Mouse (Mus musculus) lung, postnatal 4 days (tissue): ENCODE data around the gene Clic4.
"Not testable (repeated sequence)": the region's sequence is repeated elsewhere in the genome, so short reads cannot be mapped to it uniquely, and the experiment has no call there.

ENCODE experiments used
- DNase-seq, 2 experiments: peaks; one replicate each; pipeline ENCODE4 v3.0.0; 2021

Clic4 gene

GRCm38 (mm10) chr4:135230661-135231060, 42.0 kb downstream of the Clic4 start:
- DNase-seq = no peak

GRCm38 (mm10) chr4:135229871-135230270, 42.7 kb downstream of the Clic4 start:
- no peak for DNase-seq

- no peak for DNase-seq
Observed at GRCm38 (mm10) chr4:135228136-135228535, 44.5 kb downstream of the Clic4 start.

- DNase-seq = no peak
Observed at GRCm38 (mm10) chr4:135226008-135226667, 46.5 kb downstream of the Clic4 start.

GRCm38 (mm10) chr4:135223808-135224207, 48.8 kb downstream of the Clic4 start:
- DNase-seq = no peak

GRCm38 (mm10) chr4:135221632-135222407, 50.8 kb downstream of the Clic4 start:
- DNase-seq = peak; percentile 36 to 57

GRCm38 (mm10) chr4:135220641-135221040, 52.0 kb downstream of the Clic4 start:
- no peak for DNase-seq

GRCm38 (mm10) chr4:135219652-135220051, 53.0 kb downstream of the Clic4 start:
- DNase-seq = peak; percentile 74 to 85

GRCm38 (mm10) chr4:135209846-135210245, 62.8 kb downstream of the Clic4 start:
- no peak for DNase-seq

GRCm38 (mm10) chr4:135205711-135206600, 66.7 kb downstream of the Clic4 start:
- peak; percentile 92 to 93 for DNase-seq

- DNase-seq = no peak
Observed at GRCm38 (mm10) chr4:135205254-135205653, 67.4 kb downstream of the Clic4 start.

- DNase-seq = no peak
Observed at GRCm38 (mm10) chr4:135204666-135205065, 67.9 kb downstream of the Clic4 start.

- DNase-seq = no peak
Observed at GRCm38 (mm10) chr4:135203806-135204560, 68.6 kb downstream of the Clic4 start.

GRCm38 (mm10) chr4:135203279-135203678, 69.3 kb downstream of the Clic4 start:
- DNase-seq = peak; percentile 58 to 59

GRCm38 (mm10) chr4:135201771-135202170, 70.8 kb downstream of the Clic4 start:
- DNase-seq = no peak

- DNase-seq = no peak
Observed at GRCm38 (mm10) chr4:135197857-135198256, 74.8 kb downstream of the Clic4 start.

GRCm38 (mm10) chr4:135192841-135193240, 79.8 kb downstream of the Clic4 start:
- DNase-seq = no peak

- DNase-seq = no peak
Observed at GRCm38 (mm10) chr4:135191604-135192003, 81.0 kb downstream of the Clic4 start.

- DNase-seq = no peak
Observed at GRCm38 (mm10) chr4:135191185-135191584, 81.4 kb downstream of the Clic4 start.

- DNase-seq = no peak
Observed at GRCm38 (mm10) chr4:135190364-135190763, 82.2 kb downstream of the Clic4 start.

- no peak for DNase-seq
Observed at GRCm38 (mm10) chr4:135189452-135190008, 83.1 kb downstream of the Clic4 start.

GRCm38 (mm10) chr4:135184277-135184676, 88.3 kb downstream of the Clic4 start:
- not testable (repeated sequence) for DNase-seq
